Mouse (Mus musculus) lung, embryonic 16.5 days (tissue): ENCODE data around the gene Taf5. TPM values are rescaled to one million over a fixed set of nuclear protein-coding genes. Genes with fewer than 3 reads are reported as not detected.

ENCODE experiments used
- ATAC-seq: fragments of 200-750 bp; cut with Nextera tagmentation; 2 replicates; pipeline ENCODE4 v1.8.0; 2017; ENCODE audit warnings: low read depth, mild to moderate bottlenecking, moderate library complexity
- H3K27ac ChIP-seq: fragments of 300-500 bp; sonication (generic); 2 replicates; pipeline ENCODE4 v1.5.1; 2014; ENCODE audit warnings: mild to moderate bottlenecking, control low read depth, low read length
- H3K27me3 ChIP-seq: fragments of 300-500 bp; sonication (generic); 2 replicates; pipeline ENCODE4 v1.6.1; 2014; ENCODE audit warnings: low read depth, low read length, mixed read lengths; ENCODE audit not compliant: control insufficient read depth, insufficient read depth
- H3K36me3 ChIP-seq: fragments of 300-500 bp; sonication (generic); 2 replicates; pipeline ENCODE4 v1.6.1; 2014; ENCODE audit warnings: low read length; ENCODE audit not compliant: control insufficient read depth, insufficient read depth
- H3K4me1 ChIP-seq: fragments of 300-500 bp; sonication (generic); replicated peaks from 2 replicates; pipeline ENCODE4 v1.6.1; 2014; ENCODE audit warnings: low read length, mixed read lengths; ENCODE audit not compliant: control insufficient read depth, insufficient read depth
- H3K4me2 ChIP-seq: fragments of 300-500 bp; sonication (generic); 2 replicates; pipeline ENCODE4 v1.6.1; 2014; ENCODE audit warnings: low read depth, low read length, control low read depth
- H3K4me3 ChIP-seq: fragments of 300-500 bp; sonication (generic); 2 replicates; pipeline ENCODE4 v1.5.1; 2014; ENCODE audit warnings: mild to moderate bottlenecking, low read length, control low read depth
- H3K9ac ChIP-seq: fragments of 300-500 bp; sonication (generic); 2 replicates; pipeline ENCODE4 v1.6.1; 2014; ENCODE audit warnings: low read length, control low read depth
- H3K9me3 ChIP-seq: fragments of 300-500 bp; sonication (generic); 2 replicates; pipeline ENCODE4 v1.6.1; 2016; ENCODE audit warnings: low read length; ENCODE audit not compliant: control insufficient read depth
- WGBS: fragments of 180-500 bp; shearing (Covaris S2); extraction: QIAGEN DNeasy Blood & Tissue Kit; methylation state at CpG from one replicate; pipeline ENCODE4 v1.1.7; 2014; 5-methylcytosine and 5-hydroxymethylcytosine counted together
- polyA plus RNA-seq: library from polyadenylated mRNA; unstranded; fragments of >200 nt; fragmentation: Nextera tagmentation; extraction: Ambion mirVana; gene quantifications from 2 replicates; pipeline ENCODE4 v1.2.1, GENCODE M21; 2015

Taf5 gene
- polyA plus RNA-seq, 1 experiment from 2014 or later = 4.5 TPM

- peaks cover 12% of the 10 kb centered on the region for H3K4me1 ChIP-seq
- under 1% methylated on average over 64 of the region's 75 CpGs for WGBS
Measured at GRCm38 (mm10) chr19:47050271-47051032, 17.1 kb upstream of the Taf5 start, which contains the start of gene Pcgf6. Pcgf6 (minus strand) TSS chr19:47050906.

GRCm38 (mm10) chr19:47052927-47053326 is 14.6 kb upstream of the Taf5 start:
- Histone ChIP-seq H3K27me3 (no peaks in the 10 kb centered on the region), H3K9me3 (no peaks in the 10 kb centered on the region), H3K27ac (no peak overlapping the region), H3K4me3 (no peak overlapping the region), H3K4me2 (no peak overlapping the region), H3K4me1 (peaks cover 12% of the 10 kb centered on the region), H3K36me3 (no peaks in the 10 kb centered on the region), H3K9ac (no peak overlapping the region)
- no peak for ATAC-seq
- WGBS = 67% methylated on average over 4 of the region's 4 CpGs

More at GRCm38 (mm10) chr19:47050271-47051032, 17.1 kb upstream of the Taf5 start, which contains the start of gene Pcgf6:
- no peaks in the 10 kb centered on the region for H3K27me3 ChIP-seq
- H3K36me3 ChIP-seq = peaks cover 11% of the 10 kb centered on the region; the same call in 1 of the 2 replicates
- ATAC-seq = peak; percentile 94
- H3K9me3 ChIP-seq = no peaks in the 10 kb centered on the region
- H3K4me2 ChIP-seq = peak within 1 kb of the TSS; percentile 90
- H3K9ac ChIP-seq = peak within 1 kb of the TSS; percentile 85
- peak within 1 kb of the TSS; percentile 91 for H3K4me3 ChIP-seq
- H3K27ac ChIP-seq = peak within 1 kb of the TSS; percentile 93

- no peak overlapping the region for H3K4me2 ChIP-seq
- H3K4me1 ChIP-seq = peaks cover 12% of the 10 kb centered on the region
- no peak for ATAC-seq
- H3K36me3 ChIP-seq = no peaks in the 10 kb centered on the region
- H3K27me3 ChIP-seq = no peaks in the 10 kb centered on the region
- H3K27ac ChIP-seq = no peak overlapping the region
- 68% methylated on average over 4 of the region's 4 CpGs for WGBS
- H3K9me3 ChIP-seq = no peaks in the 10 kb centered on the region
- H3K9ac ChIP-seq = no peak overlapping the region
- no peak overlapping the region for H3K4me3 ChIP-seq
Measured at GRCm38 (mm10) chr19:47053471-47053870, 14.1 kb upstream of the Taf5 start.

- no peak overlapping the region for H3K9ac ChIP-seq
Measured at GRCm38 (mm10) chr19:47057684-47058083, 9.9 kb upstream of the Taf5 start.

GRCm38 (mm10) chr19:47065860-47066259 is 1.7 kb upstream of the Taf5 start:
- Histone ChIP-seq H3K4me1 (peaks cover 11% of the 10 kb centered on the region), H3K4me3 (no peak overlapping the region), H3K27ac (no peak overlapping the region), H3K27me3 (no peaks in the 10 kb centered on the region), H3K36me3 (no peaks in the 10 kb centered on the region), H3K4me2 (no peak overlapping the region), H3K9ac (no peak overlapping the region), H3K9me3 (no peaks in the 10 kb centered on the region)
- ATAC-seq = no peak
- WGBS = 80% methylated on average over 3 of the region's 3 CpGs

More at GRCm38 (mm10) chr19:47057684-47058083, 9.9 kb upstream of the Taf5 start:
- WGBS = 46% methylated on average over 1 of the region's 1 CpGs
- no peak for ATAC-seq
- Histone ChIP-seq H3K4me1 (no peaks in the 10 kb centered on the region), H3K27ac (no peak overlapping the region), H3K9me3 (no peaks in the 10 kb centered on the region), H3K27me3 (no peaks in the 10 kb centered on the region), H3K4me3 (no peak overlapping the region), H3K36me3 (no peaks in the 10 kb centered on the region), H3K4me2 (no peak overlapping the region)

GRCm38 (mm10) chr19:47067924-47068611 is 522 bp downstream of the Taf5 start:
- peak overlapping the region; percentile 98 for H3K4me3 ChIP-seq
- H3K27ac ChIP-seq = peak overlapping the region; percentile 89
- H3K9me3 ChIP-seq = no peaks in the 10 kb centered on the region
- peak overlapping the region; percentile 75 for H3K4me2 ChIP-seq
- H3K36me3 ChIP-seq = peaks cover 12% of the 10 kb centered on the region
- H3K4me1 ChIP-seq = peaks cover 11% of the 10 kb centered on the region
- H3K27me3 ChIP-seq = no peaks in the 10 kb centered on the region
- peak overlapping the region; percentile 92 for H3K9ac ChIP-seq
- ATAC-seq = peak; percentile 96
- under 1% methylated on average over 55 of the region's 72 CpGs for WGBS

GRCm38 (mm10) chr19:47088226-47088625 is 20.7 kb downstream of the Taf5 start:
- WGBS = 80% methylated on average over 3 of the region's 3 CpGs
- H3K36me3 ChIP-seq = peaks cover 18% of the 10 kb centered on the region

GRCm38 (mm10) chr19:47089718-47090525 is 22.4 kb downstream of the Taf5 start:
- WGBS = 1% methylated on average over 36 of the region's 36 CpGs
- Histone ChIP-seq H3K4me3 (peak overlapping the region; percentile 90), H3K4me1 (peaks cover 9% of the 10 kb centered on the region), H3K9me3 (no peaks in the 10 kb centered on the region), H3K9ac (peak overlapping the region; percentile 98), H3K36me3 (peaks cover 8% of the 10 kb centered on the region), H3K27me3 (no peaks in the 10 kb centered on the region), H3K27ac (peak overlapping the region; percentile 84), H3K4me2 (peak overlapping the region; percentile 81)
- ATAC-seq = peak; percentile 77

More at GRCm38 (mm10) chr19:47088226-47088625, 20.7 kb downstream of the Taf5 start:
- Histone ChIP-seq H3K4me2 (no peak overlapping the region), H3K9me3 (no peaks in the 10 kb centered on the region), H3K4me3 (no peak overlapping the region), H3K27me3 (no peaks in the 10 kb centered on the region), H3K27ac (no peak overlapping the region), H3K4me1 (peaks cover 9% of the 10 kb centered on the region), H3K9ac (no peak overlapping the region)
- ATAC-seq = no peak
